Mouse (Mus musculus): ENCODE data around the gene Ndst2.

GRCm38 (mm10) chr14:20702096-20702740 is 32.1 kb downstream of the Ndst2 start:
- TF ChIP-seq EP300 (IDR thresholded peaks at IDR 0.05; ENCODE audit: low read depth) (no peak), CTCF (IDR thresholded peaks at IDR 0.05; ENCODE audit: low read depth) (no peak)

Measured in liver, embryonic 14.5 days (tissue).